Comparison of ENCODE assay signal across 30 mouse cellular contexts in the genomic region with DNA sequence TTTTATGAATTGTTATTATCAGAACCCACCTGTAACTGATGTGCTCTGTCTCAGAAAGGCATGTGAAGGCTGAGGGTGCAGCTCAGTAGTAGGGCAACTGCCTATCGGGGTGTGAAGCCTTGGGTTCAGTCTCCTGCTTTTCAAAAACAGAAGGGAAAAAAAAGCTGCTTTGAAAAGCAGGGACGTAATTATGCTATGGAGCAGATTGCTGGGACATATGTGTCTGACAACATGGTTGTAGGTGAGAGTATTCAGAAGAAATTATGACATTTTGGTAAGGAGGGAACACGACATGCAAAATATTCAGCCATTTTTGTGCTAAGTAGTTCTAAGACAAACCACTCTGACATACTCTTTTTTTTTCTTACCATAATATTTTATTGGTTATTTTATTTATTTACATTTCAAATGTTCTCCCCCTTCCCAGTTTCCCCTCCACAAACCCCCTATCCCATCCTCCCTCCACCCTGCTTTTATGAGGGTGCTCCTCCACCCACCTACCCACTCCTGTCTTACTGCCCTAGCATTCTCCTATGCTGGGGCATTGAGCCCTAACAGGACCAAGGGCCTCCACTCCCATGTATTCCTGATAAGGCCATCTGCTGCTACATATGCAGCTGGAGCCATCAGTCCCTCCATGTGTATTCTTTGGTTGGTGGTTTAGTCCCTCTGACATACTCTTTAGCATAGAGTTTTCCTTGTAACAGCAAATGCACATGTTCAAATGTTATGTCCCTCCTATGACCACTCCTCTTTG.
A peak's percentile ranks its signal among the peaks of the same experiment; 100 is the strongest.
DNase-seq lines count a peak whose midpoint lies in the region; ATAC-seq lines count a peak whose summit lies in the region.
"Had no signal": no experiment of that assay in that cellular context is flagged by ENCODE, and none has a peak within 500 bp of the region (broad histone marks: within the 10 kb centered on the region; RNA-seq: fewer than 3 reads in every experiment).

No protein-coding gene starts in this region.

- no peaks in the 10 kb centered on the region for H3K27me3 ChIP-seq in forebrain, embryonic 14.5 days (replicated peaks; ENCODE audit: control insufficient read depth, insufficient read depth, low read length)
- no peaks in the 10 kb centered on the region for H3K27me3 ChIP-seq in forebrain, embryonic 11.5 days (ENCODE audit: control insufficient read depth, insufficient read depth, low read length)
- H3K27me3 ChIP-seq in forebrain, embryonic 16.5 days (replicated peaks; ENCODE audit: control insufficient read depth, insufficient read depth, low read length), result no peaks in the 10 kb centered on the region
- H3K27me3 ChIP-seq: CH12.LX; embryonic facial prominence, embryonic 13.5 days; heart, embryonic 12.5 days; heart, embryonic 15.5 days; hindbrain, embryonic 13.5 days; intestine, embryonic 15.5 days had no signal

- no peak overlapping the region for H3K4me3 ChIP-seq in forebrain, embryonic 14.5 days (ENCODE audit: low read depth, low read length)
- no peak overlapping the region for H3K4me3 ChIP-seq in forebrain, embryonic 11.5 days (ENCODE audit: low read depth, low read length)
- no peak overlapping the region for H3K4me3 ChIP-seq in forebrain, embryonic 16.5 days (replicated peaks; ENCODE audit: low read length)
- H3K4me3 ChIP-seq: embryonic facial prominence, embryonic 13.5 days; erythroblast, embryonic 14.5 days; heart, embryonic 12.5 days; heart, embryonic 15.5 days; hindbrain, embryonic 10.5 days; hindbrain, embryonic 13.5 days; intestine, embryonic 15.5 days had no signal

- peak; percentile 70 for ATAC-seq in forebrain, embryonic 14.5 days
- ATAC-seq in forebrain, embryonic 11.5 days (replicated peaks; ENCODE audit: low FRiP score), result no peak
- ATAC-seq in forebrain, embryonic 16.5 days, result peak; percentile 61
- ATAC-seq: hindbrain, embryonic 16.5 days; intestine, embryonic 15.5 days; Patski had no signal

- no peak overlapping the region for H3K27ac ChIP-seq in forebrain, embryonic 14.5 days (ENCODE audit: low read depth, low read length)
- H3K27ac ChIP-seq in forebrain, embryonic 11.5 days (ENCODE audit: low read depth, low read length), result no peak overlapping the region
- H3K27ac ChIP-seq in forebrain, embryonic 16.5 days (ENCODE audit: low read length), result no peak overlapping the region
- H3K27ac ChIP-seq: embryonic facial prominence, embryonic 13.5 days; heart, embryonic 15.5 days; hindbrain, embryonic 10.5 days; hindbrain, embryonic 13.5 days; intestine, embryonic 15.5 days had no signal

- H3K4me1 ChIP-seq in forebrain, embryonic 14.5 days (ENCODE audit: control insufficient read depth, insufficient read depth, low read length), result peaks cover 5% of the 10 kb centered on the region; the same call in 1 of the 2 replicates
- H3K4me1 ChIP-seq in forebrain, embryonic 11.5 days (replicated peaks; ENCODE audit: control insufficient read depth, insufficient read depth, low read length), result no peaks in the 10 kb centered on the region
- H3K4me1 ChIP-seq in forebrain, embryonic 16.5 days (replicated peaks; ENCODE audit: control insufficient read depth, insufficient read depth, low read length), result peaks cover 15% of the 10 kb centered on the region
- H3K4me1 ChIP-seq: embryonic facial prominence, embryonic 13.5 days; heart, embryonic 12.5 days; heart, embryonic 15.5 days; hindbrain, embryonic 10.5 days; hindbrain, embryonic 13.5 days; intestine, embryonic 15.5 days had no signal

- no peaks in the 10 kb centered on the region for H3K9me3 ChIP-seq in forebrain, embryonic 14.5 days (replicated peaks; ENCODE audit: control insufficient read depth, low read length)
- no peaks in the 10 kb centered on the region for H3K9me3 ChIP-seq in forebrain, embryonic 11.5 days (ENCODE audit: control insufficient read depth, low read length)
- H3K9me3 ChIP-seq in forebrain, embryonic 16.5 days (ENCODE audit: control insufficient read depth, low read length), result no peaks in the 10 kb centered on the region
- H3K9me3 ChIP-seq: embryonic facial prominence, embryonic 13.5 days; G1E; heart, embryonic 12.5 days; heart, embryonic 15.5 days; hindbrain, embryonic 10.5 days; hindbrain, embryonic 13.5 days; intestine, embryonic 15.5 days had no signal

- no peak overlapping the region for H3K4me2 ChIP-seq in forebrain, embryonic 14.5 days (ENCODE audit: low read length)
- no peak overlapping the region for H3K4me2 ChIP-seq in forebrain, embryonic 11.5 days (ENCODE audit: low read depth, low read length, severe bottlenecking)
- H3K4me2 ChIP-seq in forebrain, embryonic 16.5 days (ENCODE audit: low read length), result no peak overlapping the region
- H3K4me2 ChIP-seq: embryonic facial prominence, embryonic 13.5 days; heart, embryonic 12.5 days; heart, embryonic 15.5 days; hindbrain, embryonic 13.5 days; intestine, embryonic 15.5 days had no signal

- no peaks in the 10 kb centered on the region for H3K36me3 ChIP-seq in forebrain, embryonic 14.5 days (ENCODE audit: control insufficient read depth, insufficient read depth, low read length)
- H3K36me3 ChIP-seq in forebrain, embryonic 11.5 days (ENCODE audit: control insufficient read depth, insufficient read depth, low read length), result no peaks in the 10 kb centered on the region
- H3K36me3 ChIP-seq in forebrain, embryonic 16.5 days (ENCODE audit: control insufficient read depth, insufficient read depth), result no peaks in the 10 kb centered on the region
- H3K36me3 ChIP-seq: embryonic facial prominence, embryonic 13.5 days; G1E; heart, embryonic 12.5 days; heart, embryonic 15.5 days; hindbrain, embryonic 10.5 days; hindbrain, embryonic 13.5 days; intestine, embryonic 15.5 days had no signal

- DNase-seq in forebrain, embryonic 14.5 days (ENCODE audit: low spot score), result peak; percentile 67
- no peak for DNase-seq in forebrain, embryonic 11.5 days (ENCODE audit: low spot score)
- DNase-seq in heart, adult 11 months, result peak; percentile 40
- no peak for DNase-seq in heart, adult 18-20 months
- DNase-seq in brain, adult 2 months (ENCODE audit: low read depth, low spot score), result peak; percentile 37
- no peak for DNase-seq in kidney, postnatal 4 days
- DNase-seq: adrenal gland, postnatal 10 days; adrenal gland, postnatal 36 days; B cell, adult 2 months; cerebellum, adult 18-20 months; cerebellum, adult 9-10 months; cerebellum, postnatal 25 days; gastrocnemius, postnatal 10 days; gastrocnemius, postnatal 36 days; heart, postnatal 10 days; heart, postnatal 36 days; kidney, adult 11 months; kidney, adult 8-10 months had no signal

- WGBS in forebrain, embryonic 14.5 days, result 61% methylated on average over 3 of the region's 3 CpGs
- 93% methylated on average over 3 of the region's 3 CpGs for WGBS in forebrain, embryonic 11.5 days
- 55% methylated on average over 3 of the region's 3 CpGs for WGBS in forebrain, embryonic 16.5 days

- no peak overlapping the region for H3K9ac ChIP-seq in forebrain, embryonic 14.5 days (ENCODE audit: low read length)
- H3K9ac ChIP-seq in forebrain, embryonic 11.5 days (ENCODE audit: low read length), result no peak overlapping the region
- no peak overlapping the region for H3K9ac ChIP-seq in forebrain, embryonic 16.5 days (replicated peaks; ENCODE audit: low read depth, low read length)
- H3K9ac ChIP-seq: embryonic facial prominence, embryonic 13.5 days; heart, embryonic 12.5 days; heart, embryonic 15.5 days; hindbrain, embryonic 13.5 days; intestine, embryonic 15.5 days had no signal

Comparison
In these comparisons a context has a peak if more than half of its experiments do, and no peak if none do; other contexts are left out.
1. DNase-seq: peak in forebrain, embryonic 14.5 days (single experiment), heart, adult 11 months (single experiment) and brain, adult 2 months (single experiment); none in forebrain, embryonic 11.5 days (single experiment), heart, adult 18-20 months (0 of 2) and kidney, postnatal 4 days (0 of 2).